Mouse (Mus musculus): ENCODE results near the gene Olfr1416.

Gene Olfr1416

GRCm38 (mm10) chr1:92431420-92431819, 53.5 kb downstream of the Olfr1416 start:
- DNase-seq, result no peak

GRCm38 (mm10) chr1:92430991-92431390, 53.9 kb downstream of the Olfr1416 start:
- no peak for DNase-seq
